Mouse (Mus musculus): ENCODE data around the gene Spag4. TPM values are rescaled to one million over a fixed set of nuclear protein-coding genes. Genes with fewer than 3 reads are reported as not detected.

Spag4 gene
- 5.4 and 6.1 TPM in 2 replicates for polyA plus RNA-seq (2012; rRNA removed)

GRCm38 (mm10) chr2:156065099-156066041 is at the start of gene Spag4:
Gene Spag4 (plus strand): TSS chr2:156065175.
- peak; percentile 64 to 75 for DNase-seq
- Histone ChIP-seq H3K4me3 (replicated peaks; ENCODE audit: insufficient read depth, low read depth, low read length) (peak within 1 kb of the TSS; percentile 57), H3K27me3 (ENCODE audit: control insufficient read depth, insufficient read depth, low read length) (no peaks in the 10 kb centered on the region; the same call in 1 of the 2 replicates), H3K27ac (ENCODE audit: insufficient read depth, low read length) (0 out of 2 replicates have a peak within 1 kb of the TSS, but pooled peaks have one; percentile 2), H3K4me1 (ENCODE audit: control insufficient read depth, insufficient read depth, low read length) (peaks cover 11% of the 10 kb centered on the region)
- TF ChIP-seq POLR2A (IDR thresholded peaks at IDR 0.05; ENCODE audit: borderline replicate concordance, insufficient read depth, low read length) (no peak), CTCF (IDR thresholded peaks at IDR 0.05; ENCODE audit: borderline replicate concordance, insufficient read depth, low read depth, low read length) (no peak)
- under 1% methylated on average over 81 of the region's 81 CpGs for WGBS

- TF ChIP-seq CTCF (IDR thresholded peaks at IDR 0.05; ENCODE audit: borderline replicate concordance, insufficient read depth, low read depth, low read length) (no peak), POLR2A (IDR thresholded peaks at IDR 0.05; ENCODE audit: borderline replicate concordance, insufficient read depth, low read length) (no peak)
- 88% methylated on average over 3 of the region's 3 CpGs for WGBS
- no peak overlapping the region for H3K4me3 ChIP-seq (replicated peaks; ENCODE audit: insufficient read depth, low read depth, low read length)
- DNase-seq = no peak
- H3K4me1 ChIP-seq (ENCODE audit: control insufficient read depth, insufficient read depth, low read length) = no peaks in the 10 kb centered on the region
- no peak overlapping the region for H3K27ac ChIP-seq (ENCODE audit: insufficient read depth, low read length)
- H3K27me3 ChIP-seq (ENCODE audit: control insufficient read depth, insufficient read depth, low read length) = no peaks in the 10 kb centered on the region
Observed at GRCm38 (mm10) chr2:156018106-156018505, 46.9 kb upstream of the Spag4 start.

GRCm38 (mm10) chr2:156021219-156021618 is 43.8 kb upstream of the Spag4 start:
- H3K4me3 ChIP-seq (replicated peaks; ENCODE audit: insufficient read depth, low read depth, low read length) = no peak overlapping the region
- no peak for DNase-seq
- H3K4me1 ChIP-seq (ENCODE audit: control insufficient read depth, insufficient read depth, low read length) = no peaks in the 10 kb centered on the region
- no peak overlapping the region for H3K27ac ChIP-seq (ENCODE audit: insufficient read depth, low read length)
- TF ChIP-seq POLR2A (IDR thresholded peaks at IDR 0.05; ENCODE audit: borderline replicate concordance, insufficient read depth, low read length) = no peak
- no peak for TF ChIP-seq CTCF (IDR thresholded peaks at IDR 0.05; ENCODE audit: borderline replicate concordance, insufficient read depth, low read depth, low read length)
- 84% methylated on average over 8 of the region's 8 CpGs for WGBS
- H3K27me3 ChIP-seq (ENCODE audit: control insufficient read depth, insufficient read depth, low read length) = no peaks in the 10 kb centered on the region

- no peak for DNase-seq
Observed at GRCm38 (mm10) chr2:156021765-156022164, 43.2 kb upstream of the Spag4 start.

GRCm38 (mm10) chr2:156025482-156025881 is 39.5 kb upstream of the Spag4 start:
- Histone ChIP-seq H3K4me3 (replicated peaks; ENCODE audit: insufficient read depth, low read depth, low read length) (no peak overlapping the region), H3K4me1 (ENCODE audit: control insufficient read depth, insufficient read depth, low read length) (no peaks in the 10 kb centered on the region), H3K27me3 (ENCODE audit: control insufficient read depth, insufficient read depth, low read length) (no peaks in the 10 kb centered on the region), H3K27ac (ENCODE audit: insufficient read depth, low read length) (no peak overlapping the region)
- DNase-seq = no peak
- TF ChIP-seq CTCF (IDR thresholded peaks at IDR 0.05; ENCODE audit: borderline replicate concordance, insufficient read depth, low read depth, low read length) = no peak

More at GRCm38 (mm10) chr2:156021765-156022164, 43.2 kb upstream of the Spag4 start:
- H3K4me1 ChIP-seq (ENCODE audit: control insufficient read depth, insufficient read depth, low read length) = no peaks in the 10 kb centered on the region
- H3K27ac ChIP-seq (ENCODE audit: insufficient read depth, low read length) = no peak overlapping the region
- no peak overlapping the region for H3K4me3 ChIP-seq (replicated peaks; ENCODE audit: insufficient read depth, low read depth, low read length)
- H3K27me3 ChIP-seq (ENCODE audit: control insufficient read depth, insufficient read depth, low read length) = no peaks in the 10 kb centered on the region
- WGBS = 81% methylated on average over 2 of the region's 2 CpGs
- TF ChIP-seq POLR2A (IDR thresholded peaks at IDR 0.05; ENCODE audit: borderline replicate concordance, insufficient read depth, low read length) (no peak), CTCF (IDR thresholded peaks at IDR 0.05; ENCODE audit: borderline replicate concordance, insufficient read depth, low read depth, low read length) (no peak)

GRCm38 (mm10) chr2:156039390-156039789 is 25.6 kb upstream of the Spag4 start:
- H3K27me3 ChIP-seq (ENCODE audit: control insufficient read depth, insufficient read depth, low read length) = no peaks in the 10 kb centered on the region
- no peak overlapping the region for H3K4me3 ChIP-seq (replicated peaks; ENCODE audit: insufficient read depth, low read depth, low read length)
- TF ChIP-seq CTCF (IDR thresholded peaks at IDR 0.05; ENCODE audit: borderline replicate concordance, insufficient read depth, low read depth, low read length) (no peak), POLR2A (IDR thresholded peaks at IDR 0.05; ENCODE audit: borderline replicate concordance, insufficient read depth, low read length) (no peak)
- DNase-seq = no peak
- WGBS = 94% methylated on average over 3 of the region's 3 CpGs
- H3K27ac ChIP-seq (ENCODE audit: insufficient read depth, low read length) = no peak overlapping the region
- no peaks in the 10 kb centered on the region for H3K4me1 ChIP-seq (ENCODE audit: control insufficient read depth, insufficient read depth, low read length)

GRCm38 (mm10) chr2:156042903-156043302 is 22.1 kb upstream of the Spag4 start:
- DNase-seq = no peak
- Histone ChIP-seq H3K27me3 (ENCODE audit: control insufficient read depth, insufficient read depth, low read length) (no peaks in the 10 kb centered on the region), H3K27ac (ENCODE audit: insufficient read depth, low read length) (no peak overlapping the region), H3K4me1 (ENCODE audit: control insufficient read depth, insufficient read depth, low read length) (no peaks in the 10 kb centered on the region), H3K4me3 (replicated peaks; ENCODE audit: insufficient read depth, low read depth, low read length) (no peak overlapping the region)
- no peak for TF ChIP-seq CTCF (IDR thresholded peaks at IDR 0.05; ENCODE audit: borderline replicate concordance, insufficient read depth, low read depth, low read length)
- no peak for TF ChIP-seq POLR2A (IDR thresholded peaks at IDR 0.05; ENCODE audit: borderline replicate concordance, insufficient read depth, low read length)
- 82% methylated on average over 8 of the region's 8 CpGs for WGBS

- TF ChIP-seq POLR2A (IDR thresholded peaks at IDR 0.05; ENCODE audit: borderline replicate concordance, insufficient read depth, low read length) = no peak
- no peak for TF ChIP-seq CTCF (IDR thresholded peaks at IDR 0.05; ENCODE audit: borderline replicate concordance, insufficient read depth, low read depth, low read length)
- no peaks in the 10 kb centered on the region for H3K27me3 ChIP-seq (ENCODE audit: control insufficient read depth, insufficient read depth, low read length)
- no peak overlapping the region for H3K4me3 ChIP-seq (replicated peaks; ENCODE audit: insufficient read depth, low read depth, low read length)
- no peaks in the 10 kb centered on the region for H3K4me1 ChIP-seq (ENCODE audit: control insufficient read depth, insufficient read depth, low read length)
- H3K27ac ChIP-seq (ENCODE audit: insufficient read depth, low read length) = no peak overlapping the region
- no peak for DNase-seq
- WGBS = 19% methylated on average over 19 of the region's 19 CpGs
Observed at GRCm38 (mm10) chr2:156047929-156048328, 17.0 kb upstream of the Spag4 start.

Data from cerebellum, adult 2 months (tissue).